Mouse (Mus musculus) heart, embryonic 10.5 days (tissue): ENCODE results near the gene Rab30. TPM values are rescaled to one million over a fixed set of nuclear protein-coding genes. Genes with fewer than 3 reads are reported as not detected.

Source experiments
- DNase-seq: peaks from one replicate; pipeline ENCODE4 v3.0.0-alpha.2; 2017; ENCODE audit warnings: low spot score
- H3K27ac ChIP-seq: fragments of 300-500 bp; sonication (generic); 2 replicates; pipeline ENCODE4 v1.5.1; 2016; ENCODE audit warnings: mild to moderate bottlenecking
- H3K27me3 ChIP-seq: fragments of 300-500 bp; sonication (generic); 2 replicates; pipeline ENCODE4 v1.6.1; 2016; ENCODE audit warnings: mild to moderate bottlenecking; ENCODE audit not compliant: poor library complexity, insufficient read depth, severe bottlenecking
- H3K36me3 ChIP-seq: fragments of 300-500 bp; sonication (generic); 2 replicates; pipeline ENCODE4 v1.6.1; 2016; ENCODE audit warnings: mild to moderate bottlenecking, moderate library complexity
- H3K4me1 ChIP-seq: fragments of 300-500 bp; sonication (generic); 2 replicates; pipeline ENCODE4 v1.6.1; 2016; ENCODE audit warnings: mild to moderate bottlenecking
- H3K4me3 ChIP-seq: fragments of 300-500 bp; sonication (generic); 2 replicates; pipeline ENCODE4 v1.5.1; 2016; ENCODE audit warnings: mild to moderate bottlenecking, moderate library complexity
- H3K9me3 ChIP-seq: fragments of 300-500 bp; sonication (generic); 2 replicates; pipeline ENCODE4 v1.6.1; 2016; ENCODE audit warnings: mild to moderate bottlenecking, moderate library complexity
- WGBS: fragments of 180-500 bp; shearing (Covaris S2); methylation state at CpG from one replicate; pipeline ENCODE4 v1.1.7; 2016; 5-methylcytosine and 5-hydroxymethylcytosine counted together
- polyA plus RNA-seq: library from polyadenylated mRNA; unstranded; fragments of >200 nt; fragmentation: Nextera tagmentation; extraction: Ambion mirVana; gene quantifications from 2 replicates; pipeline ENCODE4 v1.2.1, GENCODE M21; 2016

The Rab30 gene
- polyA plus RNA-seq, 1 experiment from 2014 or later: 7.2 TPM

- Histone ChIP-seq H3K9me3 (no peaks in the 10 kb centered on the region), H3K36me3 (no peaks in the 10 kb centered on the region), H3K27ac (no peak overlapping the region), H3K27me3 (no peaks in the 10 kb centered on the region), H3K4me1 (peaks cover 13% of the 10 kb centered on the region; the same call in 1 of the 2 replicates), H3K4me3 (no peak overlapping the region)
- WGBS: 73% methylated on average over 1 of the region's 1 CpGs
- no peak for DNase-seq
Measured at GRCm38 (mm10) chr7:92781361-92781760, 40.0 kb downstream of the Rab30 start.

- Histone ChIP-seq H3K27me3 (no peaks in the 10 kb centered on the region), H3K27ac (no peak overlapping the region), H3K4me1 (peaks cover 7% of the 10 kb centered on the region; the same call in 1 of the 2 replicates), H3K9me3 (no peaks in the 10 kb centered on the region), H3K4me3 (no peak overlapping the region), H3K36me3 (no peaks in the 10 kb centered on the region)
- 87% methylated on average over 3 of the region's 3 CpGs for WGBS
- no peak for DNase-seq
Measured at GRCm38 (mm10) chr7:92781948-92782347, 40.5 kb downstream of the Rab30 start.

GRCm38 (mm10) chr7:92782511-92782910 is 41.1 kb downstream of the Rab30 start:
- Histone ChIP-seq H3K9me3 (no peaks in the 10 kb centered on the region), H3K4me1 (peaks cover 1% of the 10 kb centered on the region; the same call in 1 of the 2 replicates), H3K4me3 (no peak overlapping the region), H3K27ac (no peak overlapping the region), H3K27me3 (no peaks in the 10 kb centered on the region), H3K36me3 (no peaks in the 10 kb centered on the region)
- WGBS: 73% methylated on average over 9 of the region's 9 CpGs
- no peak for DNase-seq

GRCm38 (mm10) chr7:92783166-92783806 is 41.9 kb downstream of the Rab30 start:
- H3K4me3 ChIP-seq: no peak overlapping the region
- no peaks in the 10 kb centered on the region for H3K27me3 ChIP-seq
- no peak overlapping the region for H3K27ac ChIP-seq
- H3K9me3 ChIP-seq: no peaks in the 10 kb centered on the region
- no peaks in the 10 kb centered on the region for H3K4me1 ChIP-seq
- DNase-seq: no peak
- WGBS: 76% methylated on average over 12 of the region's 12 CpGs
- H3K36me3 ChIP-seq: no peaks in the 10 kb centered on the region

GRCm38 (mm10) chr7:92783914-92784313 is 42.5 kb downstream of the Rab30 start:
- H3K4me3 ChIP-seq: no peak overlapping the region
- WGBS: 88% methylated on average over 11 of the region's 11 CpGs

GRCm38 (mm10) chr7:92795749-92796148 is 54.3 kb downstream of the Rab30 start:
- WGBS: 79% methylated on average over 5 of the region's 5 CpGs
- H3K27me3 ChIP-seq: no peaks in the 10 kb centered on the region
- no peaks in the 10 kb centered on the region for H3K36me3 ChIP-seq
- H3K27ac ChIP-seq: no peak overlapping the region
- H3K9me3 ChIP-seq: no peaks in the 10 kb centered on the region
- DNase-seq: no peak
- H3K4me1 ChIP-seq: no peaks in the 10 kb centered on the region
- no peak overlapping the region for H3K4me3 ChIP-seq

More at GRCm38 (mm10) chr7:92783914-92784313, 42.5 kb downstream of the Rab30 start:
- no peak overlapping the region for H3K27ac ChIP-seq
- H3K36me3 ChIP-seq: no peaks in the 10 kb centered on the region
- no peaks in the 10 kb centered on the region for H3K9me3 ChIP-seq
- H3K4me1 ChIP-seq: no peaks in the 10 kb centered on the region
- DNase-seq: no peak
- H3K27me3 ChIP-seq: no peaks in the 10 kb centered on the region

- 84% methylated on average over 8 of the region's 8 CpGs for WGBS
- no peaks in the 10 kb centered on the region for H3K9me3 ChIP-seq
- H3K36me3 ChIP-seq: no peaks in the 10 kb centered on the region
- no peak overlapping the region for H3K27ac ChIP-seq
- no peak overlapping the region for H3K4me3 ChIP-seq
- DNase-seq: no peak
- H3K4me1 ChIP-seq: no peaks in the 10 kb centered on the region
- H3K27me3 ChIP-seq: no peaks in the 10 kb centered on the region
Measured at GRCm38 (mm10) chr7:92796813-92797212, 55.4 kb downstream of the Rab30 start.

- Histone ChIP-seq H3K4me1 (no peaks in the 10 kb centered on the region), H3K36me3 (no peaks in the 10 kb centered on the region), H3K4me3 (no peak overlapping the region), H3K27me3 (no peaks in the 10 kb centered on the region), H3K9me3 (no peaks in the 10 kb centered on the region), H3K27ac (no peak overlapping the region)
- WGBS: 73% methylated on average over 10 of the region's 10 CpGs
- no peak for DNase-seq
Measured at GRCm38 (mm10) chr7:92799665-92800595, 58.5 kb downstream of the Rab30 start.

GRCm38 (mm10) chr7:92802158-92802557 is 60.8 kb downstream of the Rab30 start:
- no peak overlapping the region for H3K4me3 ChIP-seq
- no peaks in the 10 kb centered on the region for H3K4me1 ChIP-seq
- H3K9me3 ChIP-seq: no peaks in the 10 kb centered on the region
- no peaks in the 10 kb centered on the region for H3K36me3 ChIP-seq
- DNase-seq: no peak
- no peak overlapping the region for H3K27ac ChIP-seq
- no peaks in the 10 kb centered on the region for H3K27me3 ChIP-seq
- WGBS: 72% methylated on average over 4 of the region's 4 CpGs

- no peaks in the 10 kb centered on the region for H3K36me3 ChIP-seq
- H3K4me3 ChIP-seq: no peak overlapping the region
- 54% methylated on average over 1 of the region's 1 CpGs for WGBS
- H3K4me1 ChIP-seq: no peaks in the 10 kb centered on the region
- no peaks in the 10 kb centered on the region for H3K9me3 ChIP-seq
- no peak for DNase-seq
- H3K27me3 ChIP-seq: no peaks in the 10 kb centered on the region
- no peak overlapping the region for H3K27ac ChIP-seq
Measured at GRCm38 (mm10) chr7:92803191-92803590, 61.8 kb downstream of the Rab30 start.

- H3K27me3 ChIP-seq: no peaks in the 10 kb centered on the region
Measured at GRCm38 (mm10) chr7:92804919-92805668, 63.7 kb downstream of the Rab30 start.

GRCm38 (mm10) chr7:92806512-92807188 is 65.2 kb downstream of the Rab30 start:
- Histone ChIP-seq H3K4me1 (no peaks in the 10 kb centered on the region), H3K9me3 (no peaks in the 10 kb centered on the region), H3K4me3 (no peak overlapping the region), H3K27ac (no peak overlapping the region), H3K27me3 (no peaks in the 10 kb centered on the region), H3K36me3 (no peaks in the 10 kb centered on the region)
- no peak for DNase-seq
- WGBS: 38% methylated on average over 15 of the region's 15 CpGs

More at GRCm38 (mm10) chr7:92804919-92805668, 63.7 kb downstream of the Rab30 start:
- WGBS: 86% methylated on average over 9 of the region's 9 CpGs
- no peaks in the 10 kb centered on the region for H3K36me3 ChIP-seq
- H3K27ac ChIP-seq: no peak overlapping the region
- H3K9me3 ChIP-seq: no peaks in the 10 kb centered on the region
- no peak for DNase-seq
- H3K4me1 ChIP-seq: no peaks in the 10 kb centered on the region
- no peak overlapping the region for H3K4me3 ChIP-seq
